Mouse (Mus musculus) cerebellum, adult 2 months (tissue): ENCODE results near the gene Runx2.

Source experiments
- CTCF ChIP-seq: fragments of 200-500 bp; IDR thresholded peaks from 2 replicates; pipeline ENCODE4 v1.5.1; 2011; ENCODE audit warnings: low read depth, mild to moderate bottlenecking, control low read depth, low read length, moderate library complexity, borderline replicate concordance; ENCODE audit not compliant: insufficient read depth
- POLR2A ChIP-seq: fragments of 200-500 bp; IDR thresholded peaks from 2 replicates; pipeline ENCODE4 v1.6.1; 2011; ENCODE audit warnings: low read length, control low read depth, borderline replicate concordance; ENCODE audit not compliant: insufficient read depth

DNA sequence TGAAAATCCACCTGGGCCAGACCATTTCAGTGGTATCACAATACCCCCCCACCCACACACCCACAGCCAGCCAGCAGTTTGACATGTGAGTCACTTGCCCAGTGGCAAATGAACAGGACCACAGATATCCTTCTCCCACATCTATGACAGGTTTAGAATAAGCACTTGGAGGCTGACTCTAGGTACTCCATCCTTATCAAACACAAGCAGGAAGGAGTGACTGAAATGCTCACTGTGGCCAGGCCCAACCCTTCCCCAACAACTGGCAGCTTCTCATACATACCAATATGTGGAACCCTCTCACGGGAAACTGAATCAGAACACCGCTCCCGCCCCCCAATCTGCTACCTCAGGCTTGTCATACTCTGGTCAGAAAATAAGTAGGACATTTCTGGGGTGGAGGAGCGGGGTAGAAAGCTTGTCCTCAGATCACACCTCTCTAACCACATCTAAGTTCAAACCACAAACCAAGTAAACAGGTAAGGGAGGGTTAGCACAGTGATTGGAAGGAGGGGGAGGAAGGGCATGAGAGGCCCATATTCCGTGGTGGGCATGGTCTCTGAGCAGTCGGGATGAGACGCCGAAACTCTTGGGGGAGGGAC lies 245.5 kb downstream of the Runx2 start:
- TF ChIP-seq POLR2A (no peak), CTCF (no peak)
